1 mouse cellular context compared by ENCODE assay signal in genomic region chr2:62459241-62460174, GRCm38 (mm10).
TF ChIP-seq lines count a peak whose summit lies in the region.

No protein-coding gene starts in this region.

TF ChIP-seq in CH12.LX, 34 proteins besides CTCF, POLR2A, EP300 and RAD21 (continued from another document):
- TF ChIP-seq GABPA (IDR thresholded peaks at IDR 0.05; ENCODE audit: insufficient replicate concordance, low read depth, low read length) (no peak), MAFK (IDR thresholded peaks at IDR 0.05; ENCODE audit: insufficient replicate concordance, low read length) (peak; percentile 72; the same call in 1 of the 2 replicates), SIN3A (IDR thresholded peaks at IDR 0.05; ENCODE audit: low read length) (0 out of 2 replicates have a peak, but pooled peaks have one; percentile 17), RCOR1 (conservative IDR thresholded peaks at IDR 0.05; ENCODE audit: low read depth, low read length) (no peak; the same call in none of the 2 replicates), ZKSCAN1 (IDR thresholded peaks at IDR 0.05; ENCODE audit: borderline replicate concordance, low read depth, low read length) (no peak), ZC3H11A (IDR thresholded peaks at IDR 0.05; ENCODE audit: low read depth, low read length) (no peak), TCF12 (IDR thresholded peaks at IDR 0.05; ENCODE audit: low read depth, low read length) (peak; percentile 67), UBTF (IDR thresholded peaks at IDR 0.05; ENCODE audit: low read depth, low read length) (no peak), ELF1 (IDR thresholded peaks at IDR 0.05; ENCODE audit: low read depth, low read length) (no peak), BHLHE40 (IDR thresholded peaks at IDR 0.05; ENCODE audit: low read depth, low read length) (peak; percentile 97), ZMIZ1 (IDR thresholded peaks at IDR 0.05; ENCODE audit: low read depth, low read length) (peak; percentile 56; the same call in 1 of the 2 replicates), JUN (IDR thresholded peaks at IDR 0.05; ENCODE audit: insufficient read depth, low read depth, low read length) (peak; percentile 65), ETS1 (conservative IDR thresholded peaks at IDR 0.05; ENCODE audit: low read depth, low read length) (peak; percentile 74), MYC (IDR thresholded peaks at IDR 0.05; ENCODE audit: low read depth, low read length) (0 out of 2 replicates have a peak, but pooled peaks have one; percentile 41), ZNF384 (IDR thresholded peaks at IDR 0.05; ENCODE audit: low read depth, low read length) (peak; percentile 94), KAT2A (IDR thresholded peaks at IDR 0.05; ENCODE audit: insufficient replicate concordance, low read length) (no peak), IRF4 (IDR thresholded peaks at IDR 0.05; ENCODE audit: low read depth, low read length) (peak; percentile 84; the same call in 1 of the 2 replicates), NRF1 (IDR thresholded peaks at IDR 0.05; ENCODE audit: low read depth, low read length) (no peak), NELFE (IDR thresholded peaks at IDR 0.05; ENCODE audit: low read depth, low read length) (peak; percentile 54; the same call in 1 of the 2 replicates), MEF2A (IDR thresholded peaks at IDR 0.05; ENCODE audit: borderline replicate concordance, low read depth, low read length) (no peak; the same call in 1 of the 2 replicates), JUND (conservative IDR thresholded peaks at IDR 0.05; ENCODE audit: low read depth, low read length) (peak; percentile 54), POLR2AphosphoS2 (IDR thresholded peaks at IDR 0.05; ENCODE audit: low read depth, low read length) (peak; percentile 71; the same call in 1 of the 2 replicates), HCFC1 (IDR thresholded peaks at IDR 0.05; ENCODE audit: low read depth, low read length) (peak; percentile 10), USF1 (IDR thresholded peaks at IDR 0.05; ENCODE audit: low read depth, low read length) (no peak)
TF ChIP-seq in CH12.LX: peak in this region for 19.
